Mouse (Mus musculus) layer of hippocampus, adult 9-10 months (tissue): ENCODE results near the gene Tpra1.

ENCODE experiments used
- DNase-seq: peaks from one replicate; pipeline ENCODE4 v3.0.0; 2022; ENCODE audit warnings: low spot score

The Tpra1 gene

DNA sequence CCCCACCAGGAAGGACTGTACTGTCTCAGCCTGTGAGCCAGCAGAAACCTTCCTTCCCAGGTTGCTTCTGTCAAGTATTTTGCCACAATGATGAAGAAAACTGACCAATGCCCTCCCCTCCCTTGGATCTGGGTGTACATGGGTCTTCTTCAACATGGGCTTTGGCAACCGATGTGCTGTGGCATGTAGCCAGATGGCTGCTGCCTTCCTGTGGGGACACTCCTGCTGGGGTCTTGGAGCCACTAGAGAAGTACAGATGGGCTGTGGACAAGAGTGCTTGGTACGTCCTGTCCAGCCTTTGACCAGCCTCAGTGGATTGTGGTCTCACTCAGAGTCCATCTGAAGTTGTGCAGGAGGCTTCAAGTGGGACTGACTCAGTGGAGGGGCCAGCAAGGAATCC lies 56.3 kb downstream of the Tpra1 start:
- DNase-seq = no peak

DNA sequence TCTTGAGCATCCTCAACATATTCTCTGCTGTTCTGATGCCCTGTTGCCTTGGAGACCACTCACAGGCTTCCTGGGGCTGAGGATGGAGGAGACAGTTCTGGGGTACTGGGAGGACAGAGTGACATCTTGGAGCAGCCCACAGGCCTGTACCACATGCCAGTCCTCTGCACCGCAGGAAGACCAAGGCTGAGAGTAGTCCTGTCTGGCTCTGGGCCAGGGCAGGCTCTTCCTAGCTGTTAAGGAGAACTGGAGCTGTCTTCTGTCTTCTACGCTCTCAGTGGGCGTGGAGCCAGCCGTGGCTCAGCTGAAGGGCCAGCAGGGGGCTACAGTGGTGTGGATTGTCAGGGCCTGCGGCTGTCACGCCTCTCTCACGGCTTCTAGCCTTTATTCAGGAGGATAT lies 57.8 kb downstream of the Tpra1 start:
- DNase-seq = no peak

DNA sequence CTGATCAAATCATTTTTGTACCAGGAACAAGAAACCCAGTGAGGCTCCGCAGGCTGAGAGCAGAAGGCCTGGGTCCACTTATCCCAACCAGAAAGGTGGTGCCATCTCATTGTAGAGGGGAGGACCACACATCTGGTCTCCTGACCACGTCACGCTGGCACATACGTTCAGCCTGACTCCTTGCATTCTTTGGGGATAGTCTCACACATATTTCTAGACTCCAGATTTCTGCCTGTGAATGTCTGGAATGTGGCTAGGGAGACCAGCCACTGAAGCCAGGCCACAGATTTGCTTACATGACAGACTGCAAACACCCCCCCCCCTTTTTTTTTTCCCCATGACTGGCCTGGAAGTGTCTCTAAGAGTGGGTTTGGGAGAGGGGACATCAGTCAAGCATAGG lies 58.9 kb downstream of the Tpra1 start:
- DNase-seq = no peak
